Comparison of ENCODE assay signal across 22 mouse cellular contexts in genomic region chr7:107628383-107628782, GRCm38 (mm10). TPM values are rescaled to one million over a fixed set of nuclear protein-coding genes. Genes with fewer than 3 reads are reported as not detected.
"Had no signal": no experiment of that assay in that cellular context is flagged by ENCODE, and none has a peak within 500 bp of the region (broad histone marks: within the 10 kb centered on the region; RNA-seq: fewer than 3 reads in every experiment).

No protein-coding gene starts in this region.

- DNase-seq: kidney, adult 11 months; kidney, postnatal 10 days; layer of hippocampus, postnatal 36 days; liver; liver, embryonic 13.5 days; liver, postnatal 0 days; midbrain, embryonic 14.5 days; thymus, adult 2 months; thymus, postnatal 25 days had no signal

- H3K27ac ChIP-seq: limb, embryonic 12.5 days; liver, embryonic 13.5 days; midbrain, embryonic 10.5 days; neural tube, embryonic 15.5 days; stomach, embryonic 15.5 days had no signal

- ATAC-seq: liver, postnatal 0 days had no signal

- H3K27me3 ChIP-seq: limb, embryonic 12.5 days; liver, embryonic 13.5 days; neural tube, embryonic 15.5 days; stomach, embryonic 15.5 days had no signal

- H3K4me3 ChIP-seq: limb, embryonic 12.5 days; liver, embryonic 13.5 days; midbrain, embryonic 10.5 days; myocyte; neural tube, embryonic 15.5 days; stomach, embryonic 15.5 days had no signal

- H3K36me3 ChIP-seq: limb, embryonic 12.5 days; liver, embryonic 13.5 days; midbrain, embryonic 10.5 days; neural tube, embryonic 15.5 days; stomach, embryonic 15.5 days had no signal

- H3K4me1 ChIP-seq: limb, embryonic 12.5 days; liver, embryonic 13.5 days; midbrain, embryonic 10.5 days; neural tube, embryonic 15.5 days; stomach, embryonic 15.5 days had no signal

RNA-seq across cellular contexts. Expression of gene 5330417H12Rik, which starts 3.4 kb away (rescaled TPM):
- total RNA-seq: layer of hippocampus, postnatal 36 days; left cerebral cortex, adult 8-10 months; left cerebral cortex, postnatal 25 days had no signal
- polyA plus RNA-seq: intestine, embryonic 14.5 days; kidney, embryonic 14.5 days; large intestine, adult 2 months; limb, embryonic 12.5 days; liver, embryonic 13.5 days; liver, postnatal 0 days; lung, embryonic 16.5 days; midbrain, embryonic 10.5 days; midbrain, embryonic 14.5 days; myocyte; neural tube, embryonic 11.5 days; neural tube, embryonic 15.5 days; stomach, embryonic 15.5 days; testis, adult 2 months; thymus, adult 2 months had no signal
